Mouse (Mus musculus) forebrain, embryonic 13.5 days (tissue): ENCODE measurements around the gene Tle1. TPM values are rescaled to one million over a fixed set of nuclear protein-coding genes. Genes with fewer than 3 reads are reported as not detected.

Experiments used
- ATAC-seq: fragments of 200-750 bp; cut with Nextera tagmentation; 2 replicates; pipeline ENCODE4 v1.8.0; 2017
- H3K27ac ChIP-seq: fragments of 300-500 bp; sonication (generic); 2 replicates; pipeline ENCODE4 v1.5.1; 2015; ENCODE audit warnings: inconsistent platforms, mild to moderate bottlenecking, moderate library complexity
- H3K27me3 ChIP-seq: fragments of 300-500 bp; sonication (generic); 2 replicates; pipeline ENCODE4 v1.6.1; 2015; ENCODE audit warnings: mild to moderate bottlenecking, inconsistent platforms
- H3K36me3 ChIP-seq: fragments of 300-500 bp; sonication (generic); 2 replicates; pipeline ENCODE4 v1.6.1; 2015; ENCODE audit warnings: mild to moderate bottlenecking, inconsistent platforms; ENCODE audit not compliant: poor library complexity, severe bottlenecking
- H3K4me1 ChIP-seq: fragments of 300-500 bp; sonication (generic); 2 replicates; pipeline ENCODE4 v1.6.1; 2015; ENCODE audit warnings: inconsistent platforms
- H3K4me2 ChIP-seq: fragments of 300-500 bp; sonication (generic); 2 replicates; pipeline ENCODE4 v1.6.1; 2015; ENCODE audit warnings: inconsistent platforms, mild to moderate bottlenecking, moderate library complexity
- H3K4me3 ChIP-seq: fragments of 300-500 bp; sonication (generic); 2 replicates; pipeline ENCODE4 v1.5.1; 2015; ENCODE audit warnings: mild to moderate bottlenecking, inconsistent platforms
- H3K9ac ChIP-seq: fragments of 300-500 bp; sonication (generic); 2 replicates; pipeline ENCODE4 v1.6.1; 2015; ENCODE audit warnings: mild to moderate bottlenecking, inconsistent platforms
- H3K9me3 ChIP-seq: fragments of 300-500 bp; sonication (generic); replicated peaks from 2 replicates; pipeline ENCODE4 v1.6.1; 2016; ENCODE audit warnings: inconsistent platforms
- WGBS: fragments of 180-500 bp; shearing (Covaris S2); methylation state at CpG from one replicate; pipeline ENCODE4 v1.1.7; 2015; 5-methylcytosine and 5-hydroxymethylcytosine counted together
- polyA plus RNA-seq: library from polyadenylated mRNA; unstranded; fragments of >200 nt; fragmentation: Nextera tagmentation; extraction: Ambion mirVana; gene quantifications from 2 replicates; pipeline ENCODE4 v1.2.1, GENCODE M21; 2015

Gene Tle1
- 37.5 and 41.4 TPM in 2 replicates for polyA plus RNA-seq

GRCm38 (mm10) chr4:72200559-72201409 is at the start of gene Tle1:
TSS of gene Tle1 (minus strand) at chr4:72200919.
- Histone ChIP-seq H3K4me3 (peak within 1 kb of the TSS; percentile 81), H3K9ac (peak within 1 kb of the TSS; percentile 93), H3K27ac (peak within 1 kb of the TSS; percentile 93), H3K27me3 (peaks cover 17% of the 10 kb centered on the region), H3K9me3 (no peaks in the 10 kb centered on the region), H3K4me2 (peak within 1 kb of the TSS; percentile 82), H3K36me3 (no peaks in the 10 kb centered on the region), H3K4me1 (peaks cover 53% of the 10 kb centered on the region)
- peak; percentile 97 for ATAC-seq
- WGBS = under 1% methylated on average over 103 of the region's 107 CpGs

GRCm38 (mm10) chr4:72233584-72234219 is 33.0 kb upstream of the Tle1 start:
- Histone ChIP-seq H3K36me3 (no peaks in the 10 kb centered on the region), H3K4me3 (no peak overlapping the region), H3K9me3 (no peaks in the 10 kb centered on the region), H3K9ac (no peak overlapping the region), H3K4me1 (peaks cover 6% of the 10 kb centered on the region), H3K4me2 (no peak overlapping the region), H3K27me3 (no peaks in the 10 kb centered on the region), H3K27ac (no peak overlapping the region)
- WGBS = 8% methylated on average over 4 of the region's 4 CpGs
- no peak for ATAC-seq

GRCm38 (mm10) chr4:72232206-72232605 is 31.5 kb upstream of the Tle1 start:
- no peak for ATAC-seq
- no peaks in the 10 kb centered on the region for H3K27me3 ChIP-seq
- 90% methylated on average over 3 of the region's 3 CpGs for WGBS
- no peak overlapping the region for H3K4me2 ChIP-seq
- H3K4me3 ChIP-seq = no peak overlapping the region
- no peak overlapping the region for H3K27ac ChIP-seq
- no peaks in the 10 kb centered on the region for H3K9me3 ChIP-seq
- peaks cover 6% of the 10 kb centered on the region for H3K4me1 ChIP-seq
- H3K36me3 ChIP-seq = no peaks in the 10 kb centered on the region
- no peak overlapping the region for H3K9ac ChIP-seq

GRCm38 (mm10) chr4:72230832-72231231 is 30.1 kb upstream of the Tle1 start:
- Histone ChIP-seq H3K9ac (no peak overlapping the region), H3K36me3 (no peaks in the 10 kb centered on the region), H3K4me2 (no peak overlapping the region), H3K9me3 (no peaks in the 10 kb centered on the region), H3K4me1 (peaks cover 6% of the 10 kb centered on the region), H3K4me3 (no peak overlapping the region), H3K27me3 (no peaks in the 10 kb centered on the region), H3K27ac (no peak overlapping the region)
- ATAC-seq = no peak

GRCm38 (mm10) chr4:72221629-72222028 is 20.9 kb upstream of the Tle1 start:
- WGBS = 89% methylated on average over 3 of the region's 3 CpGs
- H3K9me3 ChIP-seq = no peaks in the 10 kb centered on the region
- ATAC-seq = no peak; the same call in 1 of the 2 replicates
- no peak overlapping the region for H3K27ac ChIP-seq
- H3K4me1 ChIP-seq = no peaks in the 10 kb centered on the region
- H3K9ac ChIP-seq = no peak overlapping the region
- H3K27me3 ChIP-seq = no peaks in the 10 kb centered on the region
- H3K4me3 ChIP-seq = no peak overlapping the region
- no peak overlapping the region for H3K4me2 ChIP-seq
- no peaks in the 10 kb centered on the region for H3K36me3 ChIP-seq

- H3K4me3 ChIP-seq = no peak overlapping the region
- no peaks in the 10 kb centered on the region for H3K36me3 ChIP-seq
- peak overlapping the region; percentile 37; the same call in 1 of the 2 replicates for H3K4me2 ChIP-seq
- ATAC-seq = no peak
- no peak overlapping the region for H3K9ac ChIP-seq
- 14% methylated on average over 6 of the region's 6 CpGs for WGBS
- H3K27me3 ChIP-seq = peaks cover 43% of the 10 kb centered on the region
- peaks cover 28% of the 10 kb centered on the region for H3K4me1 ChIP-seq
- H3K9me3 ChIP-seq = no peaks in the 10 kb centered on the region
- H3K27ac ChIP-seq = no peak overlapping the region
These were observed 3.8 kb upstream of the Tle1 start for GRCm38 (mm10) chr4:72204420-72205045.

- Histone ChIP-seq H3K4me1 (peaks cover 46% of the 10 kb centered on the region), H3K4me2 (peak overlapping the region; percentile 82), H3K4me3 (peak overlapping the region; percentile 81), H3K27me3 (peaks cover 25% of the 10 kb centered on the region), H3K9me3 (no peaks in the 10 kb centered on the region), H3K27ac (peak overlapping the region; percentile 61), H3K36me3 (no peaks in the 10 kb centered on the region), H3K9ac (peak overlapping the region; percentile 57)
- peak; percentile 3 for ATAC-seq
- WGBS = under 1% methylated on average over 24 of the region's 24 CpGs
These were observed 837 bp upstream of the Tle1 start for GRCm38 (mm10) chr4:72201521-72201991.

- Histone ChIP-seq H3K36me3 (no peaks in the 10 kb centered on the region), H3K27me3 (peaks cover 9% of the 10 kb centered on the region; the same call in 1 of the 2 replicates), H3K4me3 (peak overlapping the region; percentile 81), H3K9me3 (no peaks in the 10 kb centered on the region), H3K4me2 (peak overlapping the region; percentile 63), H3K9ac (peak overlapping the region; percentile 93), H3K4me1 (peaks cover 54% of the 10 kb centered on the region), H3K27ac (peak overlapping the region; percentile 93)
- under 1% methylated on average over 88 of the region's 103 CpGs for WGBS
- no peak for ATAC-seq
These were observed 854 bp downstream of the Tle1 start for GRCm38 (mm10) chr4:72199571-72200558.

- peaks cover 8% of the 10 kb centered on the region; the same call in 1 of the 2 replicates for H3K36me3 ChIP-seq
- no peaks in the 10 kb centered on the region for H3K9me3 ChIP-seq
- H3K4me2 ChIP-seq = peak overlapping the region; percentile 63
- H3K4me1 ChIP-seq = peaks cover 57% of the 10 kb centered on the region
- H3K27me3 ChIP-seq = peaks cover 9% of the 10 kb centered on the region; the same call in 1 of the 2 replicates
- ATAC-seq = peak; percentile 25
- peak overlapping the region; percentile 93 for H3K27ac ChIP-seq
- peak overlapping the region; percentile 93 for H3K9ac ChIP-seq
- under 1% methylated on average over 22 of the region's 22 CpGs for WGBS
- peak overlapping the region; percentile 81 for H3K4me3 ChIP-seq
These were observed 1.8 kb downstream of the Tle1 start for GRCm38 (mm10) chr4:72198877-72199411.

GRCm38 (mm10) chr4:72197888-72198605 is 2.7 kb downstream of the Tle1 start:
- no peak for ATAC-seq
- Histone ChIP-seq H3K4me1 (peaks cover 63% of the 10 kb centered on the region), H3K4me3 (peak overlapping the region; percentile 81), H3K27me3 (peaks cover 4% of the 10 kb centered on the region; the same call in 1 of the 2 replicates), H3K9me3 (no peaks in the 10 kb centered on the region), H3K4me2 (peak overlapping the region; percentile 63), H3K27ac (peak overlapping the region; percentile 93; the same call in 1 of the 2 replicates), H3K9ac (peak overlapping the region; percentile 93), H3K36me3 (peaks cover 10% of the 10 kb centered on the region; the same call in 1 of the 2 replicates)
- WGBS = 10% methylated on average over 7 of the region's 7 CpGs
